Comparison of ENCODE assay signal across 10 mouse cellular contexts in genomic region chr2:147183521-147183920, GRCm38 (mm10). TPM values are rescaled to one million over a fixed set of nuclear protein-coding genes. Genes with fewer than 3 reads are reported as not detected.
A peak's percentile ranks its signal among the peaks of the same experiment; 100 is the strongest.
DNase-seq lines count a peak whose midpoint lies in the region; ATAC-seq lines count a peak whose summit lies in the region.
"Had no signal": no experiment of that assay in that cellular context is flagged by ENCODE, and none has a peak within 500 bp of the region (broad histone marks: within the 10 kb centered on the region; RNA-seq: fewer than 3 reads in every experiment).

No protein-coding gene starts in this region.

- H3K36me3 ChIP-seq in lung, embryonic 15.5 days = no peaks in the 10 kb centered on the region
- H3K36me3 ChIP-seq in hindbrain, embryonic 10.5 days = no peaks in the 10 kb centered on the region
- H3K36me3 ChIP-seq in limb, embryonic 13.5 days = no peaks in the 10 kb centered on the region
- no peaks in the 10 kb centered on the region for H3K36me3 ChIP-seq in neural tube, embryonic 15.5 days

- H3K27ac ChIP-seq in lung, embryonic 15.5 days = no peak overlapping the region
- peak overlapping the region; percentile 78; the same call in 1 of the 2 replicates for H3K27ac ChIP-seq in hindbrain, embryonic 10.5 days
- no peak overlapping the region for H3K27ac ChIP-seq in limb, embryonic 13.5 days
- no peak overlapping the region for H3K27ac ChIP-seq in neural tube, embryonic 15.5 days (replicated peaks)

- peaks cover 95% of the 10 kb centered on the region for H3K27me3 ChIP-seq in lung, embryonic 15.5 days
- H3K27me3 ChIP-seq in hindbrain, embryonic 10.5 days (ENCODE audit: insufficient read depth, poor library complexity, severe bottlenecking) = peaks cover 99% of the 10 kb centered on the region
- H3K27me3 ChIP-seq in limb, embryonic 13.5 days = peaks cover 96% of the 10 kb centered on the region
- peaks cover 88% of the 10 kb centered on the region for H3K27me3 ChIP-seq in neural tube, embryonic 15.5 days (replicated peaks)

- peak overlapping the region; percentile 26; the same call in 1 of the 2 replicates for H3K4me3 ChIP-seq in lung, embryonic 15.5 days
- peak overlapping the region; percentile 45 for H3K4me3 ChIP-seq in hindbrain, embryonic 10.5 days
- H3K4me3 ChIP-seq in limb, embryonic 13.5 days = peak overlapping the region; percentile 29; the same call in 1 of the 2 replicates
- peak overlapping the region; percentile 23 for H3K4me3 ChIP-seq in neural tube, embryonic 15.5 days (replicated peaks)

- DNase-seq in lung, adult 18-20 months = no peak
- no peak for DNase-seq in hindbrain, embryonic 10.5 days (ENCODE audit: low spot score)
- no peak for DNase-seq in layer of hippocampus, postnatal 10 days (ENCODE audit: low spot score in 2 of 2)
- DNase-seq in cerebellum, adult 18-20 months = no peak
- DNase-seq: kidney, adult 11 months; lung, postnatal 10 days; right cerebral cortex, adult 18-20 months had no signal

- WGBS in lung, embryonic 15.5 days = 6% methylated on average over 12 of the region's 12 CpGs
- under 1% methylated on average over 12 of the region's 12 CpGs for WGBS in hindbrain, embryonic 10.5 days
- under 1% methylated on average over 12 of the region's 12 CpGs for WGBS in limb, embryonic 13.5 days
- under 1% methylated on average over 12 of the region's 12 CpGs for WGBS in neural tube, embryonic 15.5 days

- no peak overlapping the region for H3K9ac ChIP-seq in lung, embryonic 15.5 days
- H3K9ac ChIP-seq in limb, embryonic 13.5 days = no peak overlapping the region
- no peak overlapping the region for H3K9ac ChIP-seq in neural tube, embryonic 15.5 days (replicated peaks)

- peaks cover 34% of the 10 kb centered on the region for H3K4me1 ChIP-seq in lung, embryonic 15.5 days
- H3K4me1 ChIP-seq in hindbrain, embryonic 10.5 days (replicated peaks) = peaks cover 72% of the 10 kb centered on the region
- H3K4me1 ChIP-seq in limb, embryonic 13.5 days = peaks cover 23% of the 10 kb centered on the region
- H3K4me1 ChIP-seq in neural tube, embryonic 15.5 days = peaks cover 24% of the 10 kb centered on the region

- H3K9me3 ChIP-seq in lung, embryonic 15.5 days = no peaks in the 10 kb centered on the region
- H3K9me3 ChIP-seq in hindbrain, embryonic 10.5 days = no peaks in the 10 kb centered on the region
- H3K9me3 ChIP-seq in limb, embryonic 13.5 days = no peaks in the 10 kb centered on the region
- H3K9me3 ChIP-seq in neural tube, embryonic 15.5 days (replicated peaks) = no peaks in the 10 kb centered on the region

- peak overlapping the region; percentile 54; the same call in 1 of the 2 replicates for H3K4me2 ChIP-seq in lung, embryonic 15.5 days
- peak overlapping the region; percentile 49 for H3K4me2 ChIP-seq in limb, embryonic 13.5 days (replicated peaks)
- H3K4me2 ChIP-seq in neural tube, embryonic 15.5 days = peak overlapping the region; percentile 44

- no peak for ATAC-seq in lung, embryonic 15.5 days (ENCODE audit: borderline replicate concordance, extremely low read depth, low FRiP score, low TSS enrichment)
- no peak for ATAC-seq in limb, embryonic 13.5 days (ENCODE audit: low FRiP score, low read depth)
- ATAC-seq in neural tube, embryonic 15.5 days (ENCODE audit: low FRiP score) = no peak

RNA-seq across cellular contexts. Expression of gene Nkx2-2, which starts 10.5 kb away (rescaled TPM):
- not detected in 2 replicates for polyA plus RNA-seq in lung, embryonic 15.5 days (2015; fragmentation: Nextera tagmentation; extraction: Ambion mirVana)
- polyA plus RNA-seq in hindbrain, embryonic 10.5 days (2016; fragmentation: Nextera tagmentation; extraction: Ambion mirVana) = 3.2 and 5.0 TPM in 2 replicates
- not detected in 2 replicates for polyA plus RNA-seq in limb, embryonic 13.5 days (2015; fragmentation: Nextera tagmentation; extraction: Ambion mirVana)
- 5.0 and 5.4 TPM in 2 replicates for polyA plus RNA-seq in neural tube, embryonic 15.5 days (2015; fragmentation: Nextera tagmentation; extraction: Ambion mirVana)
- total RNA-seq in layer of hippocampus, postnatal 10 days (2021) = 10 to 100 TPM; 11.7 to 15.4 TPM
